10 mouse cellular contexts compared by ENCODE assay signal in the genomic region with DNA sequence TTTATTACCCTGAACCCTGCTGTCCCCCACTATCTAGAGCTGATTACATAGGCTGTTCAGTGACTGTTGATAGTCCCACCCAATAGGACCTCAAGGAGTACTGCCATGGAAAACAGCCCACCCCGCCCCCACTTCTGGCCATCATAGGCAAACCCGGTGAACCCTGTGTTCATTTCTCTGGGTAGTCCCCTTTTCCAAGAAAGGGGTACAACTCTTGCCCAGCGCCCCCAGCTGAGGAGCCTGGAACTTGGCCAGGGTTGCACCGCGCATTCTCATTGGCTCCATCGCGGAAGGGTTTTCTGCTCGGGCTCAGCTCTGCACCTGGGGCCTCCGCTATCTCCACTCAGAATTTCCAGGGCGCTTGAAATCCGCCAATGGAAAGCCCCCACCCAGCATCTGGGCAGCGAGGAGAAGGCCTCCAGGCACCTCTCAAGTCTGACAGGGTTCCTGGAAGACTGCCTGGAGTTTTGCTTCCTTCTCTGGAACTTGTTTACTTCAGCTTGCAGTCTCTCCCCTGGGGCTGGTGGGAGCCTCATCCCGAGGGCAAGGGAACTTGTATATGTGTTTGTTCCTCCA. TPM values are rescaled to one million over a fixed set of nuclear protein-coding genes. Genes with fewer than 3 reads are reported as not detected.
DNase-seq lines count a peak whose midpoint lies in the region; ATAC-seq lines count a peak whose summit lies in the region.
"Had no signal": no experiment of that assay in that cellular context is flagged by ENCODE, and none has a peak within 500 bp of the region (broad histone marks: within the 10 kb centered on the region; RNA-seq: fewer than 3 reads in every experiment).

No protein-coding gene starts in this region.

- ATAC-seq in hindbrain, embryonic 13.5 days (ENCODE audit: low FRiP score) = no peak
- no peak for ATAC-seq in hindbrain, embryonic 11.5 days (ENCODE audit: low FRiP score)
- peak; percentile 35; the same call in 1 of the 2 replicates for ATAC-seq in embryonic facial prominence, embryonic 15.5 days (ENCODE audit: insufficient number of reproducible peaks, low FRiP score, low TSS enrichment, low read depth)
- ATAC-seq in liver, embryonic 16.5 days (ENCODE audit: low read depth) = no peak
- no peak for ATAC-seq in frontal cortex, adult (ENCODE audit: low TSS enrichment)

- WGBS in hindbrain, embryonic 13.5 days = 42% methylated on average over 13 of the region's 13 CpGs
- WGBS in hindbrain, embryonic 11.5 days = 48% methylated on average over 13 of the region's 13 CpGs
- 35% methylated on average over 13 of the region's 13 CpGs for WGBS in embryonic facial prominence, embryonic 15.5 days
- WGBS in liver, embryonic 16.5 days (ENCODE audit: insufficient replicate concordance) = 55% methylated on average over 13 of the region's 13 CpGs

- peak overlapping the region; percentile 52 for H3K27ac ChIP-seq in hindbrain, embryonic 13.5 days
- H3K27ac ChIP-seq in hindbrain, embryonic 11.5 days (ENCODE audit: low read depth, low read length) = no peak overlapping the region
- H3K27ac ChIP-seq in embryonic facial prominence, embryonic 15.5 days (replicated peaks) = peak overlapping the region; percentile 89
- H3K27ac ChIP-seq in liver, embryonic 16.5 days (ENCODE audit: low read length) = 0 out of 2 replicates have a peak overlapping the region, but pooled peaks have one; percentile 16

- DNase-seq in hindbrain, embryonic 11.5 days (ENCODE audit: low spot score) = no peak
- DNase-seq in heart, postnatal 4 days = peak; percentile 58
- DNase-seq in left cerebral cortex, adult 11 months (ENCODE audit: low spot score) = no peak
- no peak for DNase-seq in layer of hippocampus, postnatal 10 days (ENCODE audit: low spot score in 2 of 2)

- no peak overlapping the region for H3K9ac ChIP-seq in hindbrain, embryonic 13.5 days
- no peak overlapping the region for H3K9ac ChIP-seq in hindbrain, embryonic 11.5 days (ENCODE audit: low read depth, low read length)
- H3K9ac ChIP-seq in embryonic facial prominence, embryonic 15.5 days = no peak overlapping the region
- no peak overlapping the region for H3K9ac ChIP-seq in liver, embryonic 16.5 days (ENCODE audit: low read depth, low read length)

- H3K4me1 ChIP-seq in hindbrain, embryonic 13.5 days (replicated peaks) = peaks cover 27% of the 10 kb centered on the region
- peaks cover 7% of the 10 kb centered on the region; the same call in 1 of the 2 replicates for H3K4me1 ChIP-seq in hindbrain, embryonic 11.5 days (replicated peaks; ENCODE audit: control insufficient read depth, insufficient read depth, low read length)
- peaks cover 36% of the 10 kb centered on the region for H3K4me1 ChIP-seq in embryonic facial prominence, embryonic 15.5 days
- H3K4me1 ChIP-seq in liver, embryonic 16.5 days (ENCODE audit: control insufficient read depth, low read depth, low read length) = peaks cover 17% of the 10 kb centered on the region

- no peaks in the 10 kb centered on the region for H3K9me3 ChIP-seq in hindbrain, embryonic 13.5 days
- H3K9me3 ChIP-seq in hindbrain, embryonic 11.5 days (ENCODE audit: control insufficient read depth, low read length) = no peaks in the 10 kb centered on the region
- H3K9me3 ChIP-seq in embryonic facial prominence, embryonic 15.5 days (replicated peaks) = no peaks in the 10 kb centered on the region
- no peaks in the 10 kb centered on the region for H3K9me3 ChIP-seq in liver, embryonic 16.5 days (replicated peaks; ENCODE audit: control insufficient read depth, low read length)

- no peak overlapping the region for H3K4me3 ChIP-seq in hindbrain, embryonic 13.5 days
- H3K4me3 ChIP-seq in hindbrain, embryonic 11.5 days (ENCODE audit: low read depth, low read length) = no peak overlapping the region
- no peak overlapping the region for H3K4me3 ChIP-seq in embryonic facial prominence, embryonic 15.5 days (replicated peaks)
- no peak overlapping the region for H3K4me3 ChIP-seq in liver, embryonic 16.5 days (ENCODE audit: low read depth, low read length)

- H3K36me3 ChIP-seq in hindbrain, embryonic 13.5 days = no peaks in the 10 kb centered on the region
- no peaks in the 10 kb centered on the region for H3K36me3 ChIP-seq in hindbrain, embryonic 11.5 days (ENCODE audit: control insufficient read depth, insufficient read depth, low read length)
- H3K36me3 ChIP-seq in embryonic facial prominence, embryonic 15.5 days = no peaks in the 10 kb centered on the region
- H3K36me3 ChIP-seq in liver, embryonic 16.5 days (ENCODE audit: control insufficient read depth, insufficient read depth) = no peaks in the 10 kb centered on the region

- H3K27me3 ChIP-seq in hindbrain, embryonic 13.5 days = no peaks in the 10 kb centered on the region
- no peaks in the 10 kb centered on the region for H3K27me3 ChIP-seq in hindbrain, embryonic 11.5 days (ENCODE audit: control insufficient read depth, insufficient read depth, low read length)
- H3K27me3 ChIP-seq in embryonic facial prominence, embryonic 15.5 days = no peaks in the 10 kb centered on the region
- H3K27me3 ChIP-seq in liver, embryonic 16.5 days (ENCODE audit: control insufficient read depth, insufficient read depth, low read depth, low read length) = no peaks in the 10 kb centered on the region

- H3K4me2 ChIP-seq in hindbrain, embryonic 13.5 days = no peak overlapping the region
- H3K4me2 ChIP-seq in hindbrain, embryonic 11.5 days (replicated peaks; ENCODE audit: low read depth, low read length) = no peak overlapping the region
- H3K4me2 ChIP-seq in embryonic facial prominence, embryonic 15.5 days (replicated peaks) = no peak overlapping the region
- no peak overlapping the region for H3K4me2 ChIP-seq in liver, embryonic 16.5 days (ENCODE audit: low read depth, low read length)

RNA-seq across cellular contexts. Expression of a gene that starts 21.6 kb away (rescaled TPM):
- polyA plus RNA-seq in hindbrain, embryonic 13.5 days (2015; fragmentation: Nextera tagmentation; extraction: Ambion mirVana) = not detected in 2 replicates
- polyA plus RNA-seq in hindbrain, embryonic 11.5 days (2014; fragmentation: Nextera tagmentation; extraction: Ambion mirVana) = 0.15 TPM in 1 of 2 replicates, not detected in the other
- not detected in 2 replicates for polyA plus RNA-seq in embryonic facial prominence, embryonic 15.5 days (2015; fragmentation: Nextera tagmentation; extraction: Ambion mirVana)
- total RNA-seq in heart, postnatal 4 days (2021) = not detected
- polyA plus RNA-seq in liver, embryonic 16.5 days (2015; fragmentation: Nextera tagmentation; extraction: Ambion mirVana) = not detected in 2 replicates
- total RNA-seq in layer of hippocampus, postnatal 10 days (2021) = not detected
- total RNA-seq: hematopoietic stem cell, adult 5-6 weeks; MEL had no signal

RNA-seq across cellular contexts. Expression of a gene that starts 21.7 kb away (rescaled TPM):
- not detected in 2 replicates for polyA plus RNA-seq in hindbrain, embryonic 13.5 days (2015; fragmentation: Nextera tagmentation; extraction: Ambion mirVana)
- polyA plus RNA-seq in hindbrain, embryonic 11.5 days (2014; fragmentation: Nextera tagmentation; extraction: Ambion mirVana) = not detected in 2 replicates
- not detected in 2 replicates for polyA plus RNA-seq in embryonic facial prominence, embryonic 15.5 days (2015; fragmentation: Nextera tagmentation; extraction: Ambion mirVana)
- total RNA-seq in heart, postnatal 4 days (2021) = not detected
- not detected in 2 replicates for polyA plus RNA-seq in liver, embryonic 16.5 days (2015; fragmentation: Nextera tagmentation; extraction: Ambion mirVana)
- total RNA-seq in layer of hippocampus, postnatal 10 days (2021) = not detected
- total RNA-seq: hematopoietic stem cell, adult 5-6 weeks; MEL had no signal
